Mouse (Mus musculus) liver, adult 2 months (tissue): ENCODE results near the gene Map2k2. TPM values are rescaled to one million over a fixed set of nuclear protein-coding genes. Genes with fewer than 3 reads are reported as not detected.

Experiments
- DNase-seq: peaks from one replicate; pipeline ENCODE4 v3.0.0-alpha.2; 2011; ENCODE audit warnings: low read depth, low spot score; ENCODE audit errors: extremely low read depth
- H3K27ac ChIP-seq: fragments of 200-500 bp; replicated peaks from 2 replicates; pipeline ENCODE4 v1.5.1; 2012; ENCODE audit warnings: low read depth, mild to moderate bottlenecking, control low read depth, inconsistent platforms, low read length; ENCODE audit not compliant: insufficient read depth
- H3K27me3 ChIP-seq: fragments of 200-500 bp; 2 replicates; pipeline ENCODE4 v1.6.1; 2012; ENCODE audit warnings: mild to moderate bottlenecking, moderate library complexity, low read length, inconsistent platforms; ENCODE audit not compliant: control insufficient read depth, insufficient read depth
- H3K36me3 ChIP-seq: fragments of 200-500 bp; 2 replicates; pipeline ENCODE4 v1.6.1; 2012; ENCODE audit warnings: low read length, inconsistent platforms; ENCODE audit not compliant: control insufficient read depth, insufficient read depth
- H3K4me1 ChIP-seq: fragments of 200-500 bp; 2 replicates; pipeline ENCODE4 v1.6.1; 2011; ENCODE audit warnings: low read length; ENCODE audit not compliant: control insufficient read depth, insufficient read depth
- H3K4me3 ChIP-seq: fragments of 200-500 bp; 2 replicates; pipeline ENCODE4 v1.5.1; 2011; ENCODE audit warnings: low read depth, mild to moderate bottlenecking, control low read depth, low read length, moderate library complexity; ENCODE audit not compliant: insufficient read depth
- H3K79me2 ChIP-seq: fragments of 200-500 bp; 2 replicates; pipeline ENCODE4 v1.6.1; 2012; ENCODE audit warnings: inconsistent platforms, mild to moderate bottlenecking, low read length, moderate library complexity; ENCODE audit not compliant: control insufficient read depth, insufficient read depth
- H3K9ac ChIP-seq: fragments of 200-500 bp; 2 replicates; pipeline ENCODE4 v1.6.1; 2012; ENCODE audit warnings: low read depth, mild to moderate bottlenecking, control low read depth, inconsistent platforms, low read length
- CTCF ChIP-seq: fragments of 200-500 bp; IDR thresholded peaks from 2 replicates; pipeline ENCODE4 v1.5.1; 2011; ENCODE audit warnings: low read depth, low read length, control low read depth
- POLR2A ChIP-seq: fragments of 200-500 bp; IDR thresholded peaks from 2 replicates; pipeline ENCODE4 v1.6.1; 2011; ENCODE audit warnings: low read length, control low read depth; ENCODE audit not compliant: insufficient read depth; ENCODE audit errors: extremely low read depth
- WGBS: fragments of 180-500 bp; shearing (Covaris S2); methylation state at CpG from one replicate; pipeline ENCODE4 v1.1.7; 2018; 5-methylcytosine and 5-hydroxymethylcytosine counted together
- polyA plus RNA-seq: library from polyadenylated mRNA; depleted of rRNA; stranded (reverse); fragments of >200 nt; gene quantifications from 2 replicates; pipeline ENCODE4 v1.2.3, GENCODE M21; 2012
- total RNA-seq: library from RNA; depleted of rRNA; stranded (reverse); fragments of >200 nt; gene quantifications from 2 replicates; pipeline ENCODE4 v1.2.3, GENCODE M21; 2014

Map2k2 gene
- total and polyA plus RNA-seq, 2 experiments: 46.6 to 192 TPM

- H3K36me3 ChIP-seq: peaks cover 14% of the 10 kb centered on the region
- DNase-seq: no peak
- 85% methylated on average over 4 of the region's 4 CpGs for WGBS
- peaks cover 52% of the 10 kb centered on the region for H3K79me2 ChIP-seq
- H3K27ac ChIP-seq: no peak overlapping the region
- H3K4me1 ChIP-seq: no peaks in the 10 kb centered on the region
- no peaks in the 10 kb centered on the region for H3K27me3 ChIP-seq
- no peak overlapping the region for H3K9ac ChIP-seq
- H3K4me3 ChIP-seq: no peak overlapping the region
- TF ChIP-seq POLR2A (no peak), CTCF (no peak)
Observed at GRCm38 (mm10) chr10:81146296-81146695, 40.6 kb downstream of the Map2k2 start.

GRCm38 (mm10) chr10:81151261-81151660 is 45.5 kb downstream of the Map2k2 start:
- Histone ChIP-seq H3K9ac (no peak overlapping the region), H3K27me3 (no peaks in the 10 kb centered on the region), H3K4me1 (no peaks in the 10 kb centered on the region), H3K36me3 (peaks cover 12% of the 10 kb centered on the region), H3K27ac (no peak overlapping the region), H3K4me3 (no peak overlapping the region), H3K79me2 (peaks cover 9% of the 10 kb centered on the region; the same call in 1 of the 2 replicates)
- WGBS: 78% methylated on average over 6 of the region's 6 CpGs
- TF ChIP-seq POLR2A (no peak), CTCF (no peak)
- DNase-seq: no peak

GRCm38 (mm10) chr10:81152609-81153008 is 46.9 kb downstream of the Map2k2 start:
- peak; percentile 44 for DNase-seq
- Histone ChIP-seq H3K4me1 (no peaks in the 10 kb centered on the region), H3K27ac (no peak overlapping the region), H3K9ac (no peak overlapping the region), H3K4me3 (no peak overlapping the region), H3K79me2 (peaks cover 9% of the 10 kb centered on the region; the same call in 1 of the 2 replicates), H3K36me3 (peaks cover 11% of the 10 kb centered on the region), H3K27me3 (no peaks in the 10 kb centered on the region)
- TF ChIP-seq POLR2A: no peak
- no peak for TF ChIP-seq CTCF
- WGBS: 61% methylated on average over 12 of the region's 12 CpGs

GRCm38 (mm10) chr10:81154313-81154712 is 48.6 kb downstream of the Map2k2 start:
- Histone ChIP-seq H3K79me2 (no peaks in the 10 kb centered on the region; the same call in 1 of the 2 replicates), H3K36me3 (peaks cover 2% of the 10 kb centered on the region; the same call in 1 of the 2 replicates), H3K27ac (no peak overlapping the region), H3K4me1 (no peaks in the 10 kb centered on the region), H3K4me3 (no peak overlapping the region), H3K9ac (no peak overlapping the region), H3K27me3 (no peaks in the 10 kb centered on the region)
- DNase-seq: no peak
- TF ChIP-seq POLR2A: no peak
- no peak for TF ChIP-seq CTCF
- WGBS: 96% methylated on average over 12 of the region's 12 CpGs

GRCm38 (mm10) chr10:81154736-81155135 is 49.0 kb downstream of the Map2k2 start:
- no peaks in the 10 kb centered on the region for H3K27me3 ChIP-seq
- WGBS: 85% methylated on average over 6 of the region's 6 CpGs
- DNase-seq: no peak
- no peak overlapping the region for H3K27ac ChIP-seq
- TF ChIP-seq CTCF: no peak
- TF ChIP-seq POLR2A: no peak
- H3K36me3 ChIP-seq: peaks cover 2% of the 10 kb centered on the region; the same call in 1 of the 2 replicates
- H3K79me2 ChIP-seq: no peaks in the 10 kb centered on the region; the same call in 1 of the 2 replicates
- H3K4me1 ChIP-seq: no peaks in the 10 kb centered on the region
- no peak overlapping the region for H3K4me3 ChIP-seq
- no peak overlapping the region for H3K9ac ChIP-seq

- 87% methylated on average over 8 of the region's 8 CpGs for WGBS
- no peak for DNase-seq
- no peak overlapping the region for H3K9ac ChIP-seq
- peaks cover 36% of the 10 kb centered on the region for H3K79me2 ChIP-seq
- no peak for TF ChIP-seq POLR2A
- no peak for TF ChIP-seq CTCF
- no peaks in the 10 kb centered on the region for H3K27me3 ChIP-seq
- H3K4me3 ChIP-seq: no peak overlapping the region
- no peaks in the 10 kb centered on the region; the same call in 1 of the 2 replicates for H3K36me3 ChIP-seq
- H3K27ac ChIP-seq: no peak overlapping the region
- peaks cover 5% of the 10 kb centered on the region for H3K4me1 ChIP-seq
Observed at GRCm38 (mm10) chr10:81161602-81162317, 56.0 kb downstream of the Map2k2 start.
